Mouse (Mus musculus) adrenal gland, adult 8-10 months (tissue): ENCODE data around the gene Ndufab1. TPM values are rescaled to one million over a fixed set of nuclear protein-coding genes. Genes with fewer than 3 reads are reported as not detected.
A peak's percentile ranks its signal among the peaks of the same experiment; 100 is the strongest.
"Not testable (repeated sequence)": the region's sequence is repeated elsewhere in the genome, so short reads cannot be mapped to it uniquely, and the experiment has no call there.

Experiments used
- DNase-seq: peaks from one replicate; pipeline ENCODE4 v3.0.0; 2022
- total RNA-seq, 4 experiments: library from RNA; stranded (reverse); gene quantifications; 2 replicates each; pipeline ENCODE4 v1.2.4; 2022

The Ndufab1 gene
- total RNA-seq: 100 to 1,000 TPM; 279 to 424 (median 346) TPM

- peak; percentile 78 for DNase-seq
Observed at GRCm38 (mm10) chr7:122101747-122102244, at the start of gene Ndufab1. Gene Ndufab1, minus strand, starts transcription at chr7:122101886.

GRCm38 (mm10) chr7:122140991-122141390 is 39.3 kb upstream of the Ndufab1 start:
- no peak for DNase-seq

- DNase-seq: no peak
Observed at GRCm38 (mm10) chr7:122138190-122138589, 36.5 kb upstream of the Ndufab1 start.

GRCm38 (mm10) chr7:122137071-122137470 is 35.4 kb upstream of the Ndufab1 start:
- DNase-seq: no peak

GRCm38 (mm10) chr7:122135070-122135469 is 33.4 kb upstream of the Ndufab1 start:
- DNase-seq: no peak

- no peak for DNase-seq
Observed at GRCm38 (mm10) chr7:122133338-122133625, 31.6 kb upstream of the Ndufab1 start.

- peak; percentile 97 for DNase-seq
Observed at GRCm38 (mm10) chr7:122132497-122133337, 31.0 kb upstream of the Ndufab1 start, which contains the start of the genes Palb2 and Dctn5. Gene Palb2, minus strand, starts transcription at chr7:122132985. Gene Dctn5, plus strand, starts transcription at chr7:122133041.

GRCm38 (mm10) chr7:122131834-122132233 is 30.1 kb upstream of the Ndufab1 start:
- DNase-seq: no peak

- DNase-seq: no peak
Observed at GRCm38 (mm10) chr7:122126946-122127345, 25.3 kb upstream of the Ndufab1 start.

- no peak for DNase-seq
Observed at GRCm38 (mm10) chr7:122125636-122126035, 23.9 kb upstream of the Ndufab1 start.

GRCm38 (mm10) chr7:122123518-122123917 is 21.8 kb upstream of the Ndufab1 start:
- no peak for DNase-seq

GRCm38 (mm10) chr7:122108206-122108605 is 6.5 kb upstream of the Ndufab1 start:
- no peak for DNase-seq

GRCm38 (mm10) chr7:122101014-122101746 is 506 bp downstream of the Ndufab1 start:
- not testable (repeated sequence) for DNase-seq

GRCm38 (mm10) chr7:122099222-122099621 is 2.5 kb downstream of the Ndufab1 start:
- no peak for DNase-seq

- DNase-seq: no peak
Observed at GRCm38 (mm10) chr7:122098009-122098408, 3.7 kb downstream of the Ndufab1 start.

- no peak for DNase-seq
Observed at GRCm38 (mm10) chr7:122094564-122095330, 6.9 kb downstream of the Ndufab1 start.

GRCm38 (mm10) chr7:122087195-122087982 is 14.3 kb downstream of the Ndufab1 start:
- no peak for DNase-seq

GRCm38 (mm10) chr7:122081071-122081470 is 20.6 kb downstream of the Ndufab1 start:
- no peak for DNase-seq

GRCm38 (mm10) chr7:122079798-122080554 is 21.7 kb downstream of the Ndufab1 start:
- DNase-seq: no peak

- no peak for DNase-seq
Observed at GRCm38 (mm10) chr7:122074374-122074773, 27.3 kb downstream of the Ndufab1 start.
